Mouse (Mus musculus): Measurements from ENCODE around the gene Slc25a34.
A peak's percentile ranks its signal among the peaks of the same experiment; 100 is the strongest.

The Slc25a34 gene

GRCm38 (mm10) chr4:141617863-141618564 is 5.6 kb downstream of the Slc25a34 start:
- DNase-seq (ENCODE audit: low spot score in 2 of 2) = no peak

GRCm38 (mm10) chr4:141617299-141617698 is 6.3 kb downstream of the Slc25a34 start:
- DNase-seq (ENCODE audit: low spot score in 2 of 2) = peak; percentile 29 to 61

- DNase-seq (ENCODE audit: low spot score in 2 of 2) = no peak
Observed at GRCm38 (mm10) chr4:141616811-141617210, 6.8 kb downstream of the Slc25a34 start.

GRCm38 (mm10) chr4:141614946-141615345 is 8.7 kb downstream of the Slc25a34 start:
- DNase-seq (ENCODE audit: low spot score in 2 of 2) = no peak

GRCm38 (mm10) chr4:141609538-141609937 is 14.1 kb downstream of the Slc25a34 start:
- DNase-seq (ENCODE audit: low spot score in 2 of 2) = no peak

- DNase-seq (ENCODE audit: low spot score in 2 of 2) = no peak
Observed at GRCm38 (mm10) chr4:141605861-141606260, 17.8 kb downstream of the Slc25a34 start, which contains the start of gene Fblim1. TSS of gene Fblim1 (minus strand) at chr4:141606096.

- DNase-seq (ENCODE audit: low spot score in 2 of 2) = no peak
Observed at GRCm38 (mm10) chr4:141605421-141605820, 18.2 kb downstream of the Slc25a34 start.

- DNase-seq (ENCODE audit: low spot score in 2 of 2) = no peak
Observed at GRCm38 (mm10) chr4:141604493-141604892, 19.1 kb downstream of the Slc25a34 start.

GRCm38 (mm10) chr4:141603921-141604320 is 19.7 kb downstream of the Slc25a34 start:
- DNase-seq (ENCODE audit: low spot score in 2 of 2) = no peak

GRCm38 (mm10) chr4:141602523-141603223 is 20.9 kb downstream of the Slc25a34 start:
- DNase-seq (ENCODE audit: low spot score in 2 of 2) = no peak

- DNase-seq (ENCODE audit: low spot score in 2 of 2) = no peak
Observed at GRCm38 (mm10) chr4:141601148-141601862, 22.3 kb downstream of the Slc25a34 start.

- DNase-seq (ENCODE audit: low spot score in 2 of 2) = no peak
Observed at GRCm38 (mm10) chr4:141600364-141600763, 23.3 kb downstream of the Slc25a34 start.

GRCm38 (mm10) chr4:141599251-141600141 is 24.1 kb downstream of the Slc25a34 start:
- no peak for DNase-seq (ENCODE audit: low spot score in 2 of 2)

- DNase-seq (ENCODE audit: low spot score in 2 of 2) = no peak
Observed at GRCm38 (mm10) chr4:141598894-141599250, 24.7 kb downstream of the Slc25a34 start.

GRCm38 (mm10) chr4:141598199-141598893 is 25.3 kb downstream of the Slc25a34 start:
- no peak for DNase-seq (ENCODE audit: low spot score in 2 of 2)

- DNase-seq (ENCODE audit: low spot score in 2 of 2) = no peak
Observed at GRCm38 (mm10) chr4:141596700-141597328, 26.8 kb downstream of the Slc25a34 start.

GRCm38 (mm10) chr4:141595605-141596268 is 27.9 kb downstream of the Slc25a34 start:
- DNase-seq (ENCODE audit: low spot score in 2 of 2) = no peak

GRCm38 (mm10) chr4:141595138-141595537 is 28.5 kb downstream of the Slc25a34 start:
- DNase-seq (ENCODE audit: low spot score in 2 of 2) = no peak

GRCm38 (mm10) chr4:141591547-141591946 is 32.1 kb downstream of the Slc25a34 start:
- peak in 1 of 2 experiments; percentile 25 for DNase-seq (ENCODE audit: low spot score in 2 of 2)

- DNase-seq (ENCODE audit: low spot score in 2 of 2) = no peak
Observed at GRCm38 (mm10) chr4:141583919-141584318, 39.7 kb downstream of the Slc25a34 start.

Measured in spleen, postnatal 14 days (tissue).